Mouse (Mus musculus) thymus, adult 2 months (tissue): ENCODE data around the gene Unc5a.

Experiments used
- CTCF ChIP-seq: fragments of 200-500 bp; IDR thresholded peaks from 2 replicates; pipeline ENCODE4 v1.5.1; 2012; ENCODE audit warnings: mild to moderate bottlenecking, control low read depth, low read length, moderate library complexity, borderline replicate concordance; ENCODE audit not compliant: control insufficient read depth, poor library complexity, insufficient read depth; ENCODE audit errors: extremely low read depth
- POLR2A ChIP-seq: fragments of 200-500 bp; IDR thresholded peaks from 2 replicates; pipeline ENCODE4 v1.6.1; 2012; ENCODE audit warnings: mild to moderate bottlenecking, low read length, control low read depth, moderate library complexity; ENCODE audit not compliant: control insufficient read depth, poor library complexity, insufficient read depth; ENCODE audit errors: extremely low read depth

- no peak for TF ChIP-seq POLR2A
- no peak for TF ChIP-seq CTCF
Observed at GRCm38 (mm10) chr13:54978804-54979203, 29.6 kb downstream of the Unc5a start.
